Mouse (Mus musculus) ES-E14 (cell line): ENCODE data around the gene Ric8b.

Experiments used
- CHD2 ChIP-seq: IDR thresholded peaks from 2 replicates; pipeline ENCODE4 v1.6.1; 2014; ENCODE audit warnings: mild to moderate bottlenecking, low read depth, low read length, inconsistent platforms
- HCFC1 ChIP-seq: IDR thresholded peaks from 2 replicates; pipeline ENCODE4 v1.6.1; 2012; ENCODE audit warnings: low read length, inconsistent platforms, borderline replicate concordance; ENCODE audit not compliant: insufficient read depth

GRCm38 (mm10) chr10:84910194-84910593 lies 7.2 kb upstream of the Ric8b start:
- TF ChIP-seq CHD2 (no peak), HCFC1 (no peak)
